8 mouse cellular contexts compared by ENCODE assay signal in the genomic region with DNA sequence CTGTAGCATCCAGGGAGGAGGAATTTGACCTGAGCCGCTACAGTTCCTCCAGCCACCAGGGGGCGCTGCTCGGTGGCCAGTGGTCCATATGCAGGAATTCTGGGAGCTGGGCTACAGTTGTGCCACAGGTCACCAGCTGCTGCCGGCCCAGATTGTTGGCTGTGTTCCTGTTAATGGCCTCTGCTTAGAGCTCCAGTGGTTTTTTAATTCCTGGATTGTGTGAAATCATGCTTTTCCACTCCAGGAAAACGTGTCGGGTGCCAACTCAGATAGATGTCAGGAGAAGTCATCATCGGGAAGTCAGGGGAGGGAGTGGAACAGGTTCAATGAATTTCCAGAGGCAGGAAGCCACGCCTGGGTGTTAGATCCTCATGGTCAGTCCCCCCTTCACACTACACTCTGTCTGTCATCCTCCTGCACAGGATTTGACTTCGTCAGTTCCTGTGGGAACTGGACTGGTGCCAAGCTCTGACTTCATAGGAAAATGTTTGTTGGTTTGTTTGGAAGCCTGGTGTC. TPM values are rescaled to one million over a fixed set of nuclear protein-coding genes. Genes with fewer than 3 reads are reported as not detected.
DNase-seq lines count a peak whose midpoint lies in the region; ATAC-seq and TF ChIP-seq lines count a peak whose summit lies in the region.

No protein-coding gene starts in this region.

- H3K27me3 ChIP-seq in embryonic facial prominence, embryonic 14.5 days (replicated peaks; ENCODE audit: control insufficient read depth, insufficient read depth, low read length), result no peaks in the 10 kb centered on the region
- H3K27me3 ChIP-seq in heart, postnatal 0 days (ENCODE audit: control insufficient read depth, insufficient read depth, low read length), result no peaks in the 10 kb centered on the region

- no peaks in the 10 kb centered on the region for H3K9me3 ChIP-seq in embryonic facial prominence, embryonic 14.5 days (ENCODE audit: control insufficient read depth, low read length)
- H3K9me3 ChIP-seq in heart, postnatal 0 days (replicated peaks; ENCODE audit: control insufficient read depth, low read length), result no peaks in the 10 kb centered on the region

- peak; percentile 96 for TF ChIP-seq CTCF in bone marrow macrophage, adult 2 months (IDR thresholded peaks at IDR 0.05; ENCODE audit: low read depth, low read length)
- peak; percentile 83 for TF ChIP-seq CTCF in heart, postnatal 0 days (IDR thresholded peaks at IDR 0.05; ENCODE audit: low read depth)

- peak; percentile 71; the same call in 1 of the 2 replicates for TF ChIP-seq EP300 in heart, postnatal 0 days (IDR thresholded peaks at IDR 0.05; ENCODE audit: low read depth)

- H3K27ac ChIP-seq in bone marrow macrophage, adult 2 months (ENCODE audit: insufficient read depth, low read depth, low read length), result no peak overlapping the region
- no peak overlapping the region for H3K27ac ChIP-seq in embryonic facial prominence, embryonic 14.5 days (replicated peaks; ENCODE audit: low read depth, low read length)
- H3K27ac ChIP-seq in heart, postnatal 0 days (ENCODE audit: low read depth), result peak overlapping the region; percentile 81

- H3K36me3 ChIP-seq in embryonic facial prominence, embryonic 14.5 days (ENCODE audit: control insufficient read depth, insufficient read depth, low read length), result no peaks in the 10 kb centered on the region
- H3K36me3 ChIP-seq in heart, postnatal 0 days (replicated peaks; ENCODE audit: control insufficient read depth, insufficient read depth, low read length), result no peaks in the 10 kb centered on the region

- 28% methylated on average over 9 of the region's 9 CpGs for WGBS in embryonic facial prominence, embryonic 14.5 days
- WGBS in heart, postnatal 0 days, result 12% methylated on average over 9 of the region's 9 CpGs

- DNase-seq in MEL-GATA-1-ER (ENCODE audit: extremely low read depth, low read depth), result peak; percentile 28
- DNase-seq in embryonic facial prominence, embryonic 14.5 days (ENCODE audit: low spot score), result peak; percentile 73
- DNase-seq in heart, postnatal 0 days (ENCODE audit: low spot score), result peak; percentile 69
- peak; percentile 83 to 88 for DNase-seq in kidney, postnatal 4 days
- DNase-seq in lung, postnatal 36 days, result peak; percentile 80
- peak; percentile 31 to 41 for DNase-seq in right cerebral cortex, adult 2 months (ENCODE audit: low spot score in 2 of 2)

- no peak for TF ChIP-seq POLR2A in bone marrow macrophage, adult 2 months (IDR thresholded peaks at IDR 0.05; ENCODE audit: borderline replicate concordance, low read depth, low read length)

- peaks cover 6% of the 10 kb centered on the region for H3K4me1 ChIP-seq in bone marrow macrophage, adult 2 months (ENCODE audit: control insufficient read depth, insufficient read depth, low read length)
- no peaks in the 10 kb centered on the region for H3K4me1 ChIP-seq in embryonic facial prominence, embryonic 14.5 days (ENCODE audit: control insufficient read depth, insufficient read depth, low read length)
- no peaks in the 10 kb centered on the region for H3K4me1 ChIP-seq in heart, postnatal 0 days (ENCODE audit: control insufficient read depth, insufficient read depth)

- H3K4me2 ChIP-seq in embryonic facial prominence, embryonic 14.5 days (ENCODE audit: low read depth, low read length), result peak overlapping the region; percentile 36
- peak overlapping the region; percentile 37 for H3K4me2 ChIP-seq in heart, postnatal 0 days (ENCODE audit: low read depth, low read length)

- ATAC-seq in embryonic facial prominence, embryonic 14.5 days (ENCODE audit: low read depth), result peak; percentile 26; the same call in 1 of the 2 replicates
- peak; percentile 86 for ATAC-seq in heart, postnatal 0 days (ENCODE audit: insufficient read depth, low read depth)
- ATAC-seq in inflammation-experienced regulatory T-cells, adult 6 months, result no peak

- H3K9ac ChIP-seq in embryonic facial prominence, embryonic 14.5 days (ENCODE audit: low read depth, low read length), result no peak overlapping the region
- H3K9ac ChIP-seq in heart, postnatal 0 days (replicated peaks; ENCODE audit: low read depth, low read length), result no peak overlapping the region

- peak overlapping the region; percentile 19 for H3K4me3 ChIP-seq in bone marrow macrophage, adult 2 months (ENCODE audit: insufficient read depth, low read length)
- H3K4me3 ChIP-seq in embryonic facial prominence, embryonic 14.5 days (ENCODE audit: low read depth, low read length), result no peak overlapping the region; the same call in 1 of the 2 replicates
- H3K4me3 ChIP-seq in heart, postnatal 0 days (ENCODE audit: low read depth, low read length), result no peak overlapping the region

RNA-seq across cellular contexts. Expression of a gene that starts 13.0 kb away (rescaled TPM):
- polyA plus RNA-seq in bone marrow macrophage, adult 2 months (2012; ENCODE audit: insufficient read depth, insufficient read length, missing spikeins), result 10.0 and 11.8 TPM in 2 replicates
- polyA plus RNA-seq in embryonic facial prominence, embryonic 14.5 days (2014; fragmentation: Nextera tagmentation; extraction: Ambion mirVana), result 10.1 and 11.3 TPM in 2 replicates
- total RNA-seq in heart, postnatal 0 days (2014; rRNA removed; ENCODE audit: low replicate concordance), result 16.0 and 18.2 TPM in 2 replicates
- 6.1 and 6.3 TPM in 2 replicates for polyA plus RNA-seq in heart, postnatal 0 days (2015; fragmentation: Nextera tagmentation; extraction: Ambion mirVana)
- polyA plus RNA-seq in inflammation-experienced regulatory T-cells, adult 6 months (2017; shearing (Covaris generic)), result 1 to 10 TPM; 2.1 to 3.5 (median 2.7) TPM

RNA-seq across cellular contexts. Expression of a gene that starts 39.1 kb away (rescaled TPM):
- not detected in 2 replicates for polyA plus RNA-seq in bone marrow macrophage, adult 2 months (2012; ENCODE audit: insufficient read depth, insufficient read length, missing spikeins)
- 2.1 and 2.2 TPM in 2 replicates for polyA plus RNA-seq in embryonic facial prominence, embryonic 14.5 days (2014; fragmentation: Nextera tagmentation; extraction: Ambion mirVana)
- total RNA-seq in heart, postnatal 0 days (2014; rRNA removed; ENCODE audit: low replicate concordance), result 0.19 TPM in 1 of 2 replicates, not detected in the other
- polyA plus RNA-seq in heart, postnatal 0 days (2015; fragmentation: Nextera tagmentation; extraction: Ambion mirVana), result 0.07 TPM in 1 of 2 replicates, not detected in the other
- polyA plus RNA-seq in inflammation-experienced regulatory T-cells, adult 6 months (2017; shearing (Covaris generic)), result not detected

RNA-seq across cellular contexts. Expression of a gene that starts 48.8 kb away (rescaled TPM):
- not detected in 2 replicates for polyA plus RNA-seq in bone marrow macrophage, adult 2 months (2012; ENCODE audit: insufficient read depth, insufficient read length, missing spikeins)
- polyA plus RNA-seq in embryonic facial prominence, embryonic 14.5 days (2014; fragmentation: Nextera tagmentation; extraction: Ambion mirVana), result not detected in 2 replicates
- total RNA-seq in heart, postnatal 0 days (2014; rRNA removed; ENCODE audit: low replicate concordance), result not detected in 2 replicates
- polyA plus RNA-seq in heart, postnatal 0 days (2015; fragmentation: Nextera tagmentation; extraction: Ambion mirVana), result not detected in 2 replicates
- polyA plus RNA-seq in inflammation-experienced regulatory T-cells, adult 6 months (2017; shearing (Covaris generic)), result not detected

RNA-seq across cellular contexts. Expression of a gene that starts 58.6 kb away (rescaled TPM):
- polyA plus RNA-seq in bone marrow macrophage, adult 2 months (2012; ENCODE audit: insufficient read depth, insufficient read length, missing spikeins), result 15.3 and 18.5 TPM in 2 replicates
- 16.5 and 17.1 TPM in 2 replicates for polyA plus RNA-seq in embryonic facial prominence, embryonic 14.5 days (2014; fragmentation: Nextera tagmentation; extraction: Ambion mirVana)
- 7.1 and 10.0 TPM in 2 replicates for total RNA-seq in heart, postnatal 0 days (2014; rRNA removed; ENCODE audit: low replicate concordance)
- 5.8 and 6.8 TPM in 2 replicates for polyA plus RNA-seq in heart, postnatal 0 days (2015; fragmentation: Nextera tagmentation; extraction: Ambion mirVana)
- polyA plus RNA-seq in inflammation-experienced regulatory T-cells, adult 6 months (2017; shearing (Covaris generic)), result 10 to 100 TPM; 15.5 to 18.0 (median 16.9) TPM

Comparison
In these comparisons a context has a peak if more than half of its experiments do, and no peak if none do; other contexts are left out.
1. DNase-seq: peak in every context shown above with its lines; median percentile 86 in kidney, postnatal 4 days; 80 in lung, postnatal 36 days; 73 in embryonic facial prominence, embryonic 14.5 days; 69 in heart, postnatal 0 days; 36 in right cerebral cortex, adult 2 months; 28 in MEL-GATA-1-ER.